28 mouse cellular contexts compared by ENCODE assay signal in genomic region chr1:150065684-150066083, GRCm38 (mm10). TPM values are rescaled to one million over a fixed set of nuclear protein-coding genes. Genes with fewer than 3 reads are reported as not detected.
"Had no signal": no experiment of that assay in that cellular context is flagged by ENCODE, and none has a peak within 500 bp of the region (broad histone marks: within the 10 kb centered on the region; RNA-seq: fewer than 3 reads in every experiment).

No protein-coding gene starts in this region.

- H3K9ac ChIP-seq: heart, embryonic 13.5 days; heart, embryonic 15.5 days; hindbrain, embryonic 13.5 days; hindbrain, embryonic 15.5 days; intestine, embryonic 15.5 days; limb, embryonic 13.5 days; limb, embryonic 15.5 days; liver, embryonic 12.5 days; liver, embryonic 14.5 days had no signal

- H3K4me3 ChIP-seq: heart, embryonic 13.5 days; heart, embryonic 15.5 days; hindbrain, embryonic 13.5 days; hindbrain, embryonic 15.5 days; intestine, embryonic 15.5 days; limb, embryonic 13.5 days; limb, embryonic 15.5 days; liver, embryonic 12.5 days had no signal

- H3K4me1 ChIP-seq: heart, embryonic 13.5 days; heart, embryonic 15.5 days; hindbrain, embryonic 13.5 days; hindbrain, embryonic 15.5 days; intestine, embryonic 15.5 days; limb, embryonic 13.5 days; limb, embryonic 15.5 days; liver, embryonic 12.5 days had no signal

- H3K9me3 ChIP-seq: heart, embryonic 15.5 days; hindbrain, embryonic 15.5 days; intestine, embryonic 15.5 days; limb, embryonic 13.5 days; limb, embryonic 15.5 days; liver, embryonic 12.5 days had no signal

- H3K36me3 ChIP-seq: heart, embryonic 13.5 days; heart, embryonic 15.5 days; hindbrain, embryonic 13.5 days; hindbrain, embryonic 15.5 days; intestine, embryonic 15.5 days; limb, embryonic 13.5 days; limb, embryonic 15.5 days; liver, embryonic 12.5 days had no signal

- H3K27ac ChIP-seq: heart, embryonic 13.5 days; heart, embryonic 15.5 days; hindbrain, embryonic 13.5 days; hindbrain, embryonic 15.5 days; intestine, embryonic 15.5 days; limb, embryonic 13.5 days; limb, embryonic 15.5 days; liver, embryonic 12.5 days; liver, embryonic 14.5 days had no signal

- H3K4me2 ChIP-seq: heart, embryonic 11.5 days; heart, embryonic 13.5 days; heart, embryonic 15.5 days; hindbrain, embryonic 13.5 days; hindbrain, embryonic 15.5 days; intestine, embryonic 15.5 days; limb, embryonic 13.5 days; limb, embryonic 15.5 days; liver, embryonic 12.5 days had no signal

- H3K27me3 ChIP-seq: heart, embryonic 13.5 days; heart, embryonic 15.5 days; hindbrain, embryonic 13.5 days; hindbrain, embryonic 15.5 days; intestine, embryonic 15.5 days; limb, embryonic 13.5 days; limb, embryonic 15.5 days; liver, embryonic 12.5 days had no signal

- DNase-seq: gastrocnemius, postnatal 14 days; gastrocnemius, postnatal 36 days; heart, adult 18-20 months; heart, postnatal 14 days; heart, postnatal 36 days; kidney, adult 18-20 months; kidney, adult 8-10 months; kidney, postnatal 10 days; kidney, postnatal 25 days; kidney, postnatal 4 days; layer of hippocampus, adult 9-11 months; layer of hippocampus, postnatal 36 days; left cerebral cortex, postnatal 4 days had no signal

- ATAC-seq: inflammation-experienced regulatory T-cells, adult 6 months; intestine, embryonic 15.5 days; intestine, postnatal 0 days; liver, embryonic 12.5 days had no signal

RNA-seq across cellular contexts. Expression of gene Ptgs2, which starts 34.1 kb away (rescaled TPM):
- total RNA-seq: liver, adult 2 months had no signal
- polyA plus RNA-seq: inflammation-experienced regulatory T-cells, adult 6 months; limb, embryonic 11.5 days; liver, adult 2 months; liver, embryonic 16.5 days had no signal
